Mouse (Mus musculus) small intestine, adult 2 months (tissue): ENCODE results near the gene Cs.

ENCODE experiments used
- CTCF ChIP-seq: fragments of 200-500 bp; IDR thresholded peaks from 2 replicates; pipeline ENCODE4 v1.5.1; 2012; ENCODE audit warnings: low read depth, mild to moderate bottlenecking, control low read depth, inconsistent platforms, low read length, moderate library complexity, mixed read lengths; ENCODE audit not compliant: insufficient replicate concordance, insufficient read length; ENCODE audit errors: extremely low read depth
- POLR2A ChIP-seq: fragments of 200-500 bp; IDR thresholded peaks from 2 replicates; pipeline ENCODE4 v1.6.1; 2012; ENCODE audit warnings: low read depth, mild to moderate bottlenecking, control low read depth, inconsistent platforms, low read length, moderate library complexity

DNA sequence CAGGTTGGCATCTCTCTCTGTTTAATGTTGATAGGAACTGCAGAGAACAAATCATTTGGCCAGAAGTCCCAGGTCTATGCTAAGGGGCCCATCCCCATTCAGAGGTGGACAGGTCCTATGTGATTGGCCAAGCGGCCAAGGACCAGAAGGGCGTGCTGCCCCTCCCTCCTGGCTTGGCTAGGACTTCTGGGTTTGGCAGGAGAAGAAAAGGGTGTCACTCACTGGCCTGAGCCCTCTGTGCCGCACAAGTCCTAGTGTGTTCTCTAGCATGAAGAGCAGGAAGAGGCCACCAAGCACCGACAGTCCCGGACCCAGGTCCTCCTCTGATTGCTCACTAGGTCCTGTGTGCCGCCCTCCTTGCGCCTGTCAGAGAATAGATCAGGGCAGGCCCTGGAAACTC, 59.9 kb downstream of the Cs start:
- no peak for TF ChIP-seq CTCF
- TF ChIP-seq POLR2A = no peak
